In the genomic region with DNA sequence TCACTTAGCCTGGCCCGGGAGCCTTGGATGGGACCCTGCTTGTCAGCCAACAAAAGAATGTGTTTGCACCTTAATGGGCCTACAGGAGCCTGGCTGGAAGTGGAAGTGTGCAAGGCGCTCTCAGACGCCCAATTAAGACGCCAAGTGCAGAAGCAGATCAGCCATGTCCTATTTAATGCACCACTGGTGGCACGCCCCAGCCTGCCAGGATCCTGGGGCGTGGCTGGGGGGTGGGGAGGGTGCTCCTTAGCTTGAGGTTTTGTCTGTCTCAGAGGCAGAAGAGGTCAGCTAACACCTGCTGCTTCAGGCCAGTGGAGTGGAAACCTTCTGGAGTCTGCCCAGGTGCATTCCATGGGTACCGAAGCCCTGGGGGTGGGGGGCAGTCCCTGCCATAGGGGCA, we compare ENCODE assay signal across 16 mouse cellular contexts. TPM values are rescaled to one million over a fixed set of nuclear protein-coding genes. Genes with fewer than 3 reads are reported as not detected.
A peak's percentile ranks its signal among the peaks of the same experiment; 100 is the strongest.
DNase-seq lines count a peak whose midpoint lies in the region; ATAC-seq and TF ChIP-seq lines count a peak whose summit lies in the region.
"Had no signal": no experiment of that assay in that cellular context is flagged by ENCODE, and none has a peak within 500 bp of the region (broad histone marks: within the 10 kb centered on the region; RNA-seq: fewer than 3 reads in every experiment).

No protein-coding gene starts in this region.

- WGBS in kidney, embryonic 14.5 days = 37% methylated on average over 7 of the region's 7 CpGs
- WGBS in embryonic facial prominence, embryonic 15.5 days = 35% methylated on average over 7 of the region's 7 CpGs

- H3K4me1 ChIP-seq in kidney, embryonic 14.5 days (ENCODE audit: control insufficient read depth, insufficient read depth, low read length) = peaks cover 8% of the 10 kb centered on the region; the same call in 1 of the 2 replicates
- H3K4me1 ChIP-seq in CH12.LX (ENCODE audit: control insufficient read depth in 1 of 2, insufficient read depth in 2 of 2) = peaks cover 0 to 31% of the 10 kb centered on the region in 2 experiments; a peak in 2 of 4 replicates
- H3K4me1 ChIP-seq in embryonic facial prominence, embryonic 15.5 days = peaks cover 20% of the 10 kb centered on the region

- H3K9me3 ChIP-seq in kidney, embryonic 14.5 days (ENCODE audit: control insufficient read depth, low read length) = no peaks in the 10 kb centered on the region
- no peaks in the 10 kb centered on the region for H3K9me3 ChIP-seq in CH12.LX (replicated peaks; ENCODE audit: low read length)
- no peaks in the 10 kb centered on the region for H3K9me3 ChIP-seq in embryonic facial prominence, embryonic 15.5 days (replicated peaks)
- H3K9me3 ChIP-seq: hindbrain, embryonic 15.5 days; limb, embryonic 15.5 days had no signal

- dilution Hi-C loops in CH12.LX (cut with MboI; ENCODE audit: extremely low pct_ligation_motif_present, extremely low pct_unique_long_range_greater_than_20kb, low sequenced_read_pairs) = no loop called here

- in situ Hi-C loops in CH12.LX (cut with MboI; ENCODE audit: low pct_ligation_motif_present, low pct_unique_long_range_greater_than_20kb, low sequenced_read_pairs) = no loop called here

- no peaks in the 10 kb centered on the region for H3K79me2 ChIP-seq in CH12.LX (replicated peaks; ENCODE audit: control insufficient read depth, extremely low read depth, insufficient read depth, poor library complexity, severe bottlenecking)

- TF ChIP-seq POLR2A in CH12.LX (IDR thresholded peaks at IDR 0.05; ENCODE audit: low read depth, low read length) = no peak

- H3K4me2 ChIP-seq in kidney, embryonic 14.5 days (replicated peaks; ENCODE audit: low read depth, low read length) = no peak overlapping the region
- H3K4me2 ChIP-seq in CH12.LX (ENCODE audit: insufficient read depth, low read depth, poor library complexity, severe bottlenecking) = no peak overlapping the region
- no peak overlapping the region for H3K4me2 ChIP-seq in embryonic facial prominence, embryonic 15.5 days (replicated peaks)
- H3K4me2 ChIP-seq: hindbrain, embryonic 15.5 days; limb, embryonic 15.5 days had no signal

- DNase-seq in kidney, postnatal 14 days = no peak
- DNase-seq in 3134 (ENCODE audit: extremely low read depth, insufficient read length, low spot score) (peak; percentile 42), CH12.LX (ENCODE audit: extremely low read depth) (peak; percentile 58)
- DNase-seq in left cerebral cortex, adult 18-20 months (ENCODE audit: low spot score in 2 of 2) = no peak
- DNase-seq in cerebellum, adult 9-11 months = no peak
- no peak for DNase-seq in cerebellum, adult 9-10 months
- DNase-seq: cerebellum, adult 11 months; heart, adult 2 months; heart, postnatal 14 days; lung, adult 18-20 months; right cerebral cortex, postnatal 14 days; thymus, adult 18-20 months had no signal

- H3K36me3 ChIP-seq in kidney, embryonic 14.5 days (ENCODE audit: control insufficient read depth, insufficient read depth, low read length) = peaks cover 2% of the 10 kb centered on the region; the same call in 1 of the 2 replicates
- H3K36me3 ChIP-seq in CH12.LX (replicated peaks in 1 of 2; ENCODE audit: control insufficient read depth in 1 of 2, insufficient read depth in 1 of 2, low read length in 1 of 2) = peaks cover 9 to 64% of the 10 kb centered on the region in 2 experiments
- 0 out of 2 replicates have a peak, but pooled peaks cover 3% of the 10 kb centered on the region for H3K36me3 ChIP-seq in embryonic facial prominence, embryonic 15.5 days
- H3K36me3 ChIP-seq: hindbrain, embryonic 15.5 days; limb, embryonic 15.5 days had no signal

- TF ChIP-seq EP300 in CH12.LX (IDR thresholded peaks at IDR 0.05; ENCODE audit: low read length) = no peak

- TF ChIP-seq RAD21 in CH12.LX (IDR thresholded peaks at IDR 0.05; ENCODE audit: low read depth, low read length) = no peak

- no peaks in the 10 kb centered on the region for H3K27me3 ChIP-seq in kidney, embryonic 14.5 days (ENCODE audit: control insufficient read depth, insufficient read depth, low read length)
- no peaks in the 10 kb centered on the region for H3K27me3 ChIP-seq in CH12.LX (replicated peaks)
- H3K27me3 ChIP-seq in embryonic facial prominence, embryonic 15.5 days = no peaks in the 10 kb centered on the region
- H3K27me3 ChIP-seq: hindbrain, embryonic 15.5 days; limb, embryonic 15.5 days had no signal

- ATAC-seq in kidney, embryonic 14.5 days (ENCODE audit: low FRiP score, low TSS enrichment) = peak; percentile 30
- ATAC-seq in embryonic facial prominence, embryonic 15.5 days (ENCODE audit: insufficient number of reproducible peaks, low FRiP score, low TSS enrichment, low read depth) = no peak

- no peak for TF ChIP-seq CTCF in CH12.LX (conservative IDR thresholded peaks at IDR 0.05 in 1 of 2, IDR thresholded peaks at IDR 0.05 in 1 of 2; ENCODE audit: low read depth in 2 of 2, low read length in 2 of 2)

- H3K27ac ChIP-seq in kidney, embryonic 14.5 days (ENCODE audit: low read depth, low read length) = no peak overlapping the region
- H3K27ac ChIP-seq in CH12.LX (ENCODE audit: insufficient read depth, low read depth) = no peak overlapping the region
- peak overlapping the region; percentile 56; the same call in 1 of the 2 replicates for H3K27ac ChIP-seq in embryonic facial prominence, embryonic 15.5 days (replicated peaks)
- H3K27ac ChIP-seq: heart, adult 2 months; hindbrain, embryonic 15.5 days; limb, embryonic 15.5 days had no signal

- no peak overlapping the region for H3K9ac ChIP-seq in kidney, embryonic 14.5 days (ENCODE audit: low read depth, low read length)
- no peak overlapping the region for H3K9ac ChIP-seq in CH12.LX (ENCODE audit: insufficient read depth, low read depth)
- H3K9ac ChIP-seq in embryonic facial prominence, embryonic 15.5 days = no peak overlapping the region
- H3K9ac ChIP-seq: hindbrain, embryonic 15.5 days; limb, embryonic 15.5 days had no signal

- no peak overlapping the region for H3K4me3 ChIP-seq in kidney, embryonic 14.5 days (ENCODE audit: low read length)
- no peak overlapping the region for H3K4me3 ChIP-seq in CH12.LX (replicated peaks in 1 of 3; ENCODE audit: low read depth in 2 of 3, low read length in 2 of 3, poor library complexity in 1 of 3)
- H3K4me3 ChIP-seq in embryonic facial prominence, embryonic 15.5 days (replicated peaks) = no peak overlapping the region
- H3K4me3 ChIP-seq: heart, adult 2 months; hindbrain, embryonic 15.5 days; limb, embryonic 15.5 days had no signal

TF ChIP-seq in CH12.LX, 34 proteins besides CTCF, POLR2A, EP300 and RAD21:
- TF ChIP-seq MAZ (IDR thresholded peaks at IDR 0.05; ENCODE audit: low read depth, low read length) (no peak), MEF2A (IDR thresholded peaks at IDR 0.05; ENCODE audit: borderline replicate concordance, low read depth, low read length) (no peak), TCF12 (IDR thresholded peaks at IDR 0.05; ENCODE audit: low read depth, low read length) (peak; percentile 23; the same call in 1 of the 2 replicates), ZNF384 (IDR thresholded peaks at IDR 0.05; ENCODE audit: low read depth, low read length) (no peak), KAT2A (IDR thresholded peaks at IDR 0.05; ENCODE audit: insufficient replicate concordance, low read length) (no peak), BHLHE40 (IDR thresholded peaks at IDR 0.05; ENCODE audit: low read depth, low read length) (peak; percentile 18; the same call in 1 of the 2 replicates), JUN (IDR thresholded peaks at IDR 0.05; ENCODE audit: insufficient read depth, low read depth, low read length) (no peak)
TF ChIP-seq in CH12.LX: peak in this region for 2.

RNA-seq across cellular contexts. Expression of a gene that starts 18.8 kb away (rescaled TPM):
- polyA plus RNA-seq in kidney, embryonic 14.5 days (2014; fragmentation: Nextera tagmentation; extraction: Ambion mirVana) = 16.3 and 18.0 TPM in 2 replicates
- 21.5 and 22.3 TPM in 2 replicates for total RNA-seq in CH12.LX (2012; rRNA removed)
- total RNA-seq in CH12.LX (2014; rRNA removed) = 15.9 and 16.8 TPM in 2 replicates
- polyA plus RNA-seq in CH12.LX (2012; ENCODE audit: insufficient read length, low read depth) = 25.5 and 26.9 TPM in 2 replicates
- 15.1 and 18.7 TPM in 2 replicates for polyA plus RNA-seq in embryonic facial prominence, embryonic 15.5 days (2015; fragmentation: Nextera tagmentation; extraction: Ambion mirVana)
- total RNA-seq in left cerebral cortex, adult 18-20 months (2021) = 1 to 10 TPM; 6.2 to 7.1 TPM

RNA-seq across cellular contexts. Expression of a gene that starts 19.0 kb away (rescaled TPM):
- 1.9 and 3.0 TPM in 2 replicates for polyA plus RNA-seq in kidney, embryonic 14.5 days (2014; fragmentation: Nextera tagmentation; extraction: Ambion mirVana)
- total RNA-seq in CH12.LX (2012; rRNA removed) (9.8 and 11.0 TPM in 2 replicates), CH12.LX (2014; rRNA removed) (2.1 and 4.8 TPM in 2 replicates)
- 12.3 and 21.1 TPM in 2 replicates for polyA plus RNA-seq in CH12.LX (2012; ENCODE audit: insufficient read length, low read depth)
- polyA plus RNA-seq in embryonic facial prominence, embryonic 15.5 days (2015; fragmentation: Nextera tagmentation; extraction: Ambion mirVana) = 3.5 and 4.5 TPM in 2 replicates
- total RNA-seq in left cerebral cortex, adult 18-20 months (2021) = 1 to 10 TPM; 6.4 to 9.7 TPM

RNA-seq across cellular contexts. Expression of a gene that starts 53.0 kb away (rescaled TPM):
- 78.7 and 89.0 TPM in 2 replicates for polyA plus RNA-seq in kidney, embryonic 14.5 days (2014; fragmentation: Nextera tagmentation; extraction: Ambion mirVana)
- total RNA-seq in CH12.LX (2012; rRNA removed) (81.3 and 84.8 TPM in 2 replicates), CH12.LX (2014; rRNA removed) (91.6 and 98.9 TPM in 2 replicates)
- 69.7 and 74.0 TPM in 2 replicates for polyA plus RNA-seq in CH12.LX (2012; ENCODE audit: insufficient read length, low read depth)
- 109 and 116 TPM in 2 replicates for polyA plus RNA-seq in embryonic facial prominence, embryonic 15.5 days (2015; fragmentation: Nextera tagmentation; extraction: Ambion mirVana)
- 10 to 100 TPM; 90.5 to 91.4 TPM for total RNA-seq in left cerebral cortex, adult 18-20 months (2021)

RNA-seq across cellular contexts. Expression of a gene that starts 53.5 kb away (rescaled TPM):
- polyA plus RNA-seq in kidney, embryonic 14.5 days (2014; fragmentation: Nextera tagmentation; extraction: Ambion mirVana) = 21.9 and 23.6 TPM in 2 replicates
- total RNA-seq in CH12.LX (2012; rRNA removed) (19.4 and 22.0 TPM in 2 replicates), CH12.LX (2014; rRNA removed) (14.6 and 15.1 TPM in 2 replicates)
- polyA plus RNA-seq in CH12.LX (2012; ENCODE audit: insufficient read length, low read depth) = 24.1 and 32.2 TPM in 2 replicates
- polyA plus RNA-seq in embryonic facial prominence, embryonic 15.5 days (2015; fragmentation: Nextera tagmentation; extraction: Ambion mirVana) = 17.0 and 18.2 TPM in 2 replicates
- 10 to 100 TPM; 19.4 to 21.3 TPM for total RNA-seq in left cerebral cortex, adult 18-20 months (2021)

Comparison
In these comparisons a context has a peak if more than half of its experiments do, and no peak if none do; other contexts are left out.
1. DNase-seq: peak in 3134 (single experiment) and CH12.LX (single experiment); none in kidney, postnatal 14 days (single experiment), left cerebral cortex, adult 18-20 months (0 of 2), cerebellum, adult 9-11 months (single experiment) and cerebellum, adult 9-10 months (single experiment).